Mouse (Mus musculus): ENCODE data around the gene Hist1h3e.
"Not testable (repeated sequence)": the region's sequence is repeated elsewhere in the genome, so short reads cannot be mapped to it uniquely, and the experiment has no call there.

Hist1h3e gene

GRCm38 (mm10) chr13:23561883-23562659 lies at the start of gene Hist1h3e:
Gene Hist1h3e, minus strand, starts transcription at chr13:23562369.
- DNase-seq (ENCODE audit: low spot score in 2 of 2) = peak; percentile 96 to 98

- no peak for DNase-seq (ENCODE audit: low spot score in 2 of 2)
These were observed 49.5 kb upstream of the Hist1h3e start for GRCm38 (mm10) chr13:23611638-23612037.

GRCm38 (mm10) chr13:23610393-23610792 lies 48.2 kb upstream of the Hist1h3e start:
- DNase-seq (ENCODE audit: low spot score in 2 of 2) = no peak

DNA sequence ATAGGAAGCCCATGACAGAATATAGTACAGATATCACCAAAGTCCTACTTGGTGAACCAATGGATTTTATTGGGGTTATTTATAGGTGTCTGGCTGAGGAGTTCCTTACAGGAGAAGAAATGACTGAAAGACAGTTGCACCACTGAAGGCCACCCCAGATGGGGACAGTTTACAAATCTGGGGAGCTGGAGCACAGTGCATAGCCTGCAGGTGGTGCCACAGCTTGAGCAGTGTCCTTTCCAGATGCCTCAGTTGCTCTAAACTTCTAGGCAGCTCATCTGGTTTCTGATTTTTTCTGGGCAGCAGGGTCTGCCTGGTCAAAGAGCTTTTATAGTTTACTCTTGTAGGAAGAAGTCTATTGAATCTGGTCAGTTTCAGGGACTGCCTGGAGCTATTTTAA lies 47.7 kb upstream of the Hist1h3e start:
- no peak for DNase-seq (ENCODE audit: low spot score in 2 of 2)

- DNase-seq (ENCODE audit: low spot score in 2 of 2) = no peak
These were observed 47.0 kb upstream of the Hist1h3e start for GRCm38 (mm10) chr13:23609209-23609608.

DNA sequence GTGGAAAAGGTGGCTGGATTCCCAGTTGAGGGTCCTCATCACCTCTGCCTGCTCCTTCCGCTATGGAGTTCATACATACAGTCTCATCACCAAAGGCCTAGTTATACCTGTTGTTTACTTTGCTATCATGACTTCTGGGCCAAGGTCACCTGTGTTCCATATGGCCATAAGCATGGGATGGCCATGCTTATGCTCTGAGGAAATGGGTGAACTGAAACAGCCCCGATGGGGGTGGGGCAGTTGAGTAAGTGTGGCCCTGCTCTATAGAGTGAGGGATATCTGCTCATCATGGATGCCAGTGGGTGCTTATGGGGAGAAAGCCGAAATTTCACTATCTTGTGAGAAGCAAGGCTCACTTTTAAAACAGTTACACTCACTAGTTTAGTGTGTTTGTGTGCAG lies 42.9 kb upstream of the Hist1h3e start:
- no peak for DNase-seq (ENCODE audit: low spot score in 2 of 2)

GRCm38 (mm10) chr13:23604452-23604851 lies 42.3 kb upstream of the Hist1h3e start:
- no peak for DNase-seq (ENCODE audit: low spot score in 2 of 2)

DNA sequence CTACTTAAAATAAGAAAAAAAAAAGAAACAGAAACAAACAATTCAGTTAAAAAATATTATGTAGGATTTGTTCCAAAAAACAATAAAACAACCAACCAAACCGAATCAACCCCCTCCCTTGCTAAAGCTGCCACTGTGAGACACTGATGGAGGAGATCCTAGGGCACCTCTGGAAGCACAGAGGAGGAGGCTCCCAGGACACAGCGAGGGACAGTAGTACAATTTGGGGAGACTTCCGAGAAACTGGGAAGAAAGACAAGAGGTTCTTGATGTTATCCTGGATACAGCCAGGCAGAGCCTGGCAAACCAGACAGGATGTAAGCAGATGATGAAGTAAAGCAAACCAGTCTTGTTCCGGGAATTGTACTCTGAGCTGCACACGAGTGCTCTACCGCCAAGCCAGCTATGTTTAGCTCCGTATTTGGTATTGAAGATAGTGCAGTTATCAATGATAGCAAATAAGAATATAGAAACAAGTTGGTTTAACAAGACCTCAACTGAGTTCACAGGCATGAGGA lies 41.1 kb upstream of the Hist1h3e start:
- no peak for DNase-seq (ENCODE audit: low spot score in 2 of 2)

DNA sequence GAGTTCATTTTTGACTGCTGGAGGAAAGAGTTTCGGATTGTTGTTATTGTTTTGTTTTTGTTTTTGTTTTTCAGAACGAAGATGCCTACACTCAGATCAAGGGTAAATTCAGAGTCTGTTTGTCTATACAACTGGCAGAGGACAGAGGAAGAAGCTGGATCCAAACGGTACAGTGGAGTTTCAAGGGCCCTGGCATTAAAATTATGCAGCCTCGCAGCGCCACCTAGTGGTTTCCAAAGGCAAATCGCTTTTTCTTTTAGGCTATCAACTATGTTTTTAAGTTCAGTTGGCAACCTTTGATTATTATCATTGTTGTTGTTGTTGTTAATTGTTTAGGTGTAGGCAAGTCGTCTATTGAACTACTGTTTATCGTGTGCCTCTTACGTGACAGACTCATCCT lies 35.8 kb upstream of the Hist1h3e start:
- peak in 1 of 2 experiments; percentile 72 for DNase-seq (ENCODE audit: low spot score in 2 of 2)

DNA sequence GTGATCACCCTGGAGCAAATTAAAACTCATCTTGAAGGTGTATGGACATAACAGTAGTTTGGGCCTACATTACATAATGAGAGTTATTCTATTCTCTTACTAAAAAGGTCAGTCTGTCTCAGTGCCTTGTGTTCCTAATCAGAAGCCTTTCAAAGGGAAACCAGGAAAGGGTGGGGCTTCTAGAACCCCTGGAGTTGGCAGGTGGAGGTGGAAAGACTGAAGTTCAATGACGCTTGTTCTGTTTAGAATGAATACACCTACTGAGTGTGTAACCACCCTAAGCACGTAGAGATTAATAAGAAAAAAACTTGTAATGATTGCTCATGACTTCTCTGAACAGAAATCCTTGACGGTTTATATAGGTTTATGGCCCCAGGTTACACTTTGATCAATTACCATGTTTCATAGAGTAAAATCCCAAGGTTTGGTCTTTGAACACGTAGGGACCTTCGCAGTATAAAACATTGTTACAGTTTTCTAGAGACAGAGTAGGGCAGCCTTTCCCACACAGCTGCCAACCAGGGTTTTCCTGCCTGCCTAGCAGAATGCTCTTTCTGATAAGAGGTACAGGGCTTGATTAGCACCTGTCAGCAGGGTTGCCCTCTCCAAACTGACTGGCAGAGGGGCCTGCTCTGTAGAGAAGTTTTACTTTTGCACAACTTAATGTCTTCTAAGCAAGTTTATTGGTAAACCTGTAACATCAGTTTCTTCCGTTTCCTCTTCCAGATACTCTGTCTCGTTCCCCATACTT lies 33.6 kb upstream of the Hist1h3e start:
- no peak for DNase-seq (ENCODE audit: low spot score in 2 of 2)

DNA sequence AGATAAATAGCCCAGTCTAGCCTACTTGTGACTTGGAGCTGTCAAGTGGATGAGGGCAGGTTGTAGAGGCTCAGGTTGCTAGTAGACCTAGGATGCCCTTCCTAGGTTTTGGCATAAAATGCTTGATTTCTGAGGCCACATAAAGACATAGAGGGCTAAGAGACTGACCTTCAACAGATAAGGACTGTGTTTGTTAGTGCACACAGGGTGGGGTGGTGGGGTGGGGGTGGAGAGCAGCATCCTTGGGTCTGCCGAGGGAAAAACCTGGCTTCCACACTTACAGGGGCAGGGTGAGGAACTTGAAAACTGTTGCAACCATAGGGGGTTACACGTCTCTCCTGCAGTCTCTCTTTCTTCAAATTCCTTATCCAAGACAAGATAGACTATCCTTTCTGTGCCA lies 33.0 kb upstream of the Hist1h3e start:
- no peak for DNase-seq (ENCODE audit: low spot score in 2 of 2)

DNA sequence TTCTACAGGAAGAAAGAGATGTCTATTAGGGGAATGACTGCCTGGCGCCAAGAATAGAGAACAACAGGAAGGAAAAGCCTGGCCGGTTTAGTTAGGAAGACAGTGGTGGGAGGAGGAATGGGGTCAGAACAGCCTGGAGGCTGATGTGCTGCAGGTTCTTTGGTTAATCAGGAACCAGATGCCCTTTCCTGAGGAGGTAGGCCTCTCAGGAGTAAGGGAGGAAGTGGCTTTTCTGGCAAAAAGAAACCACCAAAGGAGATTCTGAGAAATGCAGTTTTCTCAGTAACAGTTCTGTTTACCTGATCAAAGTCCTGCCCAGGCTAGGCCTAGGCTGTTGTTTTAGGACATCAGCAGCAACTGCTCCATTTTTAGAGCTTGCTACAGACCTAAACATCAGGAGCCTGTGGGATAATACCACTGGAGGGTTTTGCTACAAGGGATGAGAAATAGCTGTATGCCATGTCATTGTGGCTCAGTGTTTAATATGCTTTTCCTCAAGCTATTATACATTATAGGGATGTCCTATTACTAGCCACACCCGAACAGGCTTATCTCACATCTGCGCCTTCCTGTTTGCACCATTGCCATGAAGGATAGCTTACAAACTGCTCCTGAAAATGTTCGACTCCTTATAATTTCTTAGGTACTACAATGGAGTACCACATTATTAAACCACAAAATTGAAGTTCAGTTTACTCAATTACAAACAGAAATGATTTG lies 31.0 kb upstream of the Hist1h3e start:
- DNase-seq (ENCODE audit: low spot score in 2 of 2) = no peak

- DNase-seq (ENCODE audit: low spot score in 2 of 2) = no peak
These were observed 30.4 kb upstream of the Hist1h3e start for GRCm38 (mm10) chr13:23592614-23593013.

- not testable (repeated sequence) for DNase-seq (ENCODE audit: low spot score in 2 of 2)
These were observed 29.7 kb upstream of the Hist1h3e start for GRCm38 (mm10) chr13:23591886-23592285.

GRCm38 (mm10) chr13:23591206-23591605 lies 29.0 kb upstream of the Hist1h3e start:
- DNase-seq (ENCODE audit: low spot score in 2 of 2) = no peak

GRCm38 (mm10) chr13:23586940-23587225 lies 24.7 kb upstream of the Hist1h3e start:
- no peak for DNase-seq (ENCODE audit: low spot score in 2 of 2)

DNA sequence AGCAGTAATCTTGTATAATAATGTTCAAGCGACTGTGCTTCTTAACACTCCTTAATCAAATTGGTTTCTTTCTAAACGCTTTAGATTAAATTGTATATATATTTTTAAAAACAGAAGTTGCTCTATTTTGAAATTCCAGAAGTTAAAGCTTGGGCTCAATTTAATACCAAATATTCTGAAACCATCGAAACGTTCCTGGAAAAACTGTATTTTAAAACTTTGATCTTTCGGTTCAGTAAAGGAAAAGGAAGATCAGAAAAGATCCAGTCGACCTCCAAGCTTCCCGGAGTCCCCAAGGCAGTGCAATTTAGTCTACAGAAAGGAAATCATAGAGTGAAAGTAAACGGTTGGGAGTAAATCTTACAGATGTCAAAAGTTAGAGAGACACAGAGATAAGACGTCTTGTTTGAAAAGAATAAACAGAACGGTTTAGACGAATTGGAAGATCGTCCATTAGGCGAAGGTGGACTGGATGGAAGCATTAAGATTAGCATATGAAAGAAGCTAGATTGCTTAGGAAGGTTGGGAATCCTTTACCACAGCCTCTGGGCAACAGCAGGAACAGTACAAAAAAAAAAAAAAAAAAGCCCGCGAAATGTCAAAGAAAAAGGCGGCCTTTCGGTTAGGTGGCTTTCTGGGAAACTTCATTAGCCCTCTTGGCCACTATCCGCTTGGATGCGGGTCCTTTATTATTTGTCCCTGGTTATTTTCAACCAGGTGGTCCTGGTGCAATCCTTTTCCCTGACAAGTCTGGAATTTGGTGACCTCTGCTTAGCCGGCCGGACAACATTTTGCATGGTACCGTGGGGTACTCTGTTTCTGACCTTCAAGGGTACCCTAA lies 24.1 kb upstream of the Hist1h3e start:
- DNase-seq (ENCODE audit: low spot score in 2 of 2) = no peak

- DNase-seq (ENCODE audit: low spot score in 2 of 2) = peak; percentile 69 to 89
These were observed 23.4 kb upstream of the Hist1h3e start for GRCm38 (mm10) chr13:23585442-23586098.

DNA sequence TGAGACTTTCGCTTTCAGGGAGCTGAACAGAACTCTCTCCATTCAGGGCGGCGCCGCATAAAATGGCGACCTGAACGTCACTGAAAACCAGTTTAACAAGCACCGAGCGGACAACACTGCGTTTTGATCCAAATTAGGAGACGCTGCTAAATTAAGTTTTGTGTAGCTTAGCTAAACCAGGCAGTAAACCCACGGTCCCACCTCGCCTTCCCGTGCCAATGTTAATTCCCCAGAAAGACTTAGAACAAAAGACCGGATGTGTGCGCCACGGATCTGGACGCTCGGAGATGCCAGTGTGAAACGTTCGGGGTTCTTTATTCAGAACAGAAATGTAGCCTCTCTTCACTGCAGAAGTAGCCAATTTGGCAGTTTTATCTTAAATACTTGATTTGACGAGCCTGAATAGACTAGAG lies 22.9 kb upstream of the Hist1h3e start:
- DNase-seq (ENCODE audit: low spot score in 2 of 2) = peak; percentile 71 to 81

DNA sequence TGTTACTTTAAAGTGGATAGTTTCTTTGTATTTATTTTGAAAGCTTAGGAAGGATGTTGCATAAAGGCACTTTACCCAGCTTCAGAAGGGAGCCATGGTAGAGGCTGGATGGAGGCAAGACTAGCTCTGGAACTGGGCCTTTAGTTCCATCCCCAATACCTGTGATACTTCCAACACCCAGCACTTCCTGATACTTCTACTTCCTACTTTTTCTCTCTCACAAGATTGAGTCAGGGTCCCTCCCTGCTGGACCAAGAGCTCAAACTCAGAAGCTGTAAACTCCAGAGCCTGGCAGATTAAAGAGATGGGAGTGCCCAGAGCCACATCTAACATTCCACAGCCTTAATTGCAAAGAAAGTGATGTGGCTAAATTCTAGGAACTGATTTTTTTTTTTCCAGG lies 22.2 kb upstream of the Hist1h3e start:
- no peak for DNase-seq (ENCODE audit: low spot score in 2 of 2)
